Mouse (Mus musculus) liver, postnatal 0 days (tissue): Measurements from ENCODE around the gene Samd8.

Experiments
- CTCF ChIP-seq: sonication (generic); IDR thresholded peaks from 2 replicates; pipeline ENCODE4 v1.5.1; 2016; ENCODE audit warnings: antibody characterized with exemption, low read depth
- EP300 ChIP-seq: IDR thresholded peaks from 2 replicates; pipeline ENCODE4 v1.6.1; 2016; ENCODE audit warnings: antibody characterized with exemption, low read depth, mild to moderate bottlenecking

DNA sequence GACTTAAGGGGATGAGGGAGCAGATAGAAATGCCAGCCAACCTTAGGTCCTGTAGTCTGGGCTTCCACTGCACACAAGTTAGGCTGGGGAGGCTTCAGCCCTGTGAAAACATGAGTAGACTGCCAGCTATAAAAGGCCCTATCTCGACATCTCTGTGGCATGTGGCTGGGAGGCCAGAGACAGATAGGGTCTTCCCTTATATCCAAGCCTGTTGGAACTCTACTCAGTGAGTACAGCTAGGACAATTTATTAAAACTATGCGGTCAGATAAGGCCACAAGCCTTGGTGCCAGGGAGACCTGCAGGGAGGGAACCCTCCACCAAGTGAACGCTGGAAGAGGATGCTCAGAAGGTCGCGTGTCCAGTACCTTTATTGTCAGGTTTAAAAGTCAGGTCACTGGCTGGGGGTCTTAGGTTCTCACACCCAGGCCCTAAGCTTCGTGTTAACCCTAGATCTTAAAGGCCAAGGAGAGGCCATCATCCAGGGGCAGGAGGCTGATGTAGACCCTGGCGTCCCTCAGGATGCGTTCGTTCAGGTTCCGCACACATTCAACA lies 96.6 kb downstream of the Samd8 start:
- no peak for TF ChIP-seq CTCF
- TF ChIP-seq EP300: no peak
